Mouse (Mus musculus) WW6 (cell line): Measurements from ENCODE around the gene Mtf1.

Experiments used
- DNase-seq: peaks from one replicate; pipeline ENCODE4 v3.0.0-alpha.2; 2013; ENCODE audit warnings: low read depth, low spot score

The Mtf1 gene

DNA sequence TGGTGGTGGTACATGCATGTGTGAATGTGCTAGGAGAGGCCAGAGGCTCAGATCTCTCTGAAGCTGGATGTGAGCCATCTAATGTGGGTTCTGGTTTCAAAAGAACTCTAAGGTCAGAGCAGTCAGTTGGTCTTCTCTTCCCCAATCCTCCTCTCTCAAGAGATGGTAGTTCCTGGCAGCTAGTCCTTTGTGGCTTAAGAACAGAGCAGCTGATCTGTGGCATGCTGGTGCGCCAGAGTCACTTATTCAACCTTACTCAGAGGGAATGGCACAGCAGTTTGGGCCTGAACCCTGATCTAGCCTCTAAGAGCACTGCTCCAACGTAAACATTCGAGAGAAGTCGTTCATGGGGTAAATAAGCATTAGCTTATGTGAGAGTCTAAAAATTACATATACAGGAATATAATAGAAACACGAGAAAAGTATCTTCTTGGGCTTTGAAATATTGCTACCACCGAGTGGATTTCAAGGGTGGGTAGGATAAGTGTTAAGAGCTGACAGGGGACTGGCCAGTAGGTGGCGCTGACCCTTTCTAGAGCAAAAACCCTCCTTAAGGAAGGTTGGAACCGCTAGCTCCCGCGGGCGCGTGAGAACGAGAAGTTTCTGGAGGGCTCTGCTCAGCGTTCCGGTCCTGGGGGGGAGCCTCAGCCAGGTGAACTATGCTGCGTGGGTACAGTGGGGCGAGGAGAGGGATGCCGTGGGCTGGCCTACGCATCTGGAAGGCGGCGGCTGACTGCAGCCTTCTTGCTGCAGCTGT lies at the start of gene Mtf1:
TSS of gene Mtf1 (plus strand) at position 553 of the 757 bp plus-strand sequence.
- DNase-seq = peak; percentile 81

DNA sequence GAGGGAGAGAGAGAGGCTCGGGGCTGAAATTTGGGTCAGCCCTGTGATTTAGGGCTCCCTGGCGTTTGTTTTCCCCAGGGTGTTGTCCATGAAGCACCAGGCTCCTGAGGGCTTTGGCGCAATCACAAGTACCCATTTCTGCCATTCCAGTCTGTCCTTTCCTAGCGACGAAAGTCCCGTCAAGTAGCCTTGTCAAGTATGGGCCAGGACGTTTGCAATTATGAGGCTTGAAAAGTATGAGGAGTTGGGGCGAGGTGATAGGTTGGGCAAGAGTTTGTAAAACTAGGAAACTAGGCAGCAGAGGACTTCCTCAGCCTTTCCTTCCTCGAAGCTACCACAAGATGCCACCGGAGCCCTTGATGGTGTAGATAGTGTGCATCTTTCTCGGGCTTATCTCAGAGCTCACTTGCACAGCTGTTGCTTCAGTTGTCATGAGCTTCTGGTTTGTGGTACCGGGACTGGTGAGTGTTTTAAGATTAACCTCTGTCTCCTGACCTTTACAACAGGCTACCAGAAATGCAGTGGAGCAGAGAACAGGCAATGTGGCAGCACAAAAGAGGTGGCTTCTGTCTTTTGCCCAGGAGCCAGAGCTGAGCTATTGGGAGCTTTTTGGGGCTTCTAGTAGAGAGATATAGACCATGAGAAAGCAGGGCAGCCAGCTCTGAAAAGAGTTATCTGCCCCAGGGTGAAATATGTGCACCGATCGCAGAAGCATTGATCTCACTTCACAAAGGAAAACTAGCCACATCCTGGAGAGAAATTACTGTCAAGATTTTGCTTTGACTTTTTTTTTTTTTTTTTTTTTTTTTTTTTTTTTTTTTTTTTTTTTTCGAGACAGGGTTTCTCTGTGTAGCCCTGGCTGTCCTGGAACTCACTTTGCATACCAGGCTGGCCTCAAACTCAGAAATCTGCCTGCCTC lies 49.4 kb upstream of the Mtf1 start:
- no peak for DNase-seq

DNA sequence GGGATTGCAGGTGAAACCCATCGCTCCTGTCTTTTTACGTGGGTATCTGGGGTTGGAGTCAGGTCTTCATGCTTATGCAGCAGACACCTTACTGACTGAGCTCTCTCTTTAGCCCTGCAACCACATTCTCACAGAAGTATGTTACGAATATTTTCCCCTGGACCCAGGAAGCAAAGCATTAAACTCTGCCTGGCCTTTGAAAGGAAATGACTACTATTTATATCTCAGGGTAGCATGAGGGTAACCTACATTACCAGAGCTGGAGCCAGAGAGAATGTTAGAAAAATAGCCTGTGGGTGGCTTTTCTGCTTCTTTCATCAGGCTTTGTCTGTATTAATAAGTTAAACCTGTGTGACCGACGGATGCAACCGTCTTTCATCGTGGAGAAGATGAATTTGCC lies 46.4 kb upstream of the Mtf1 start:
- no peak for DNase-seq

DNA sequence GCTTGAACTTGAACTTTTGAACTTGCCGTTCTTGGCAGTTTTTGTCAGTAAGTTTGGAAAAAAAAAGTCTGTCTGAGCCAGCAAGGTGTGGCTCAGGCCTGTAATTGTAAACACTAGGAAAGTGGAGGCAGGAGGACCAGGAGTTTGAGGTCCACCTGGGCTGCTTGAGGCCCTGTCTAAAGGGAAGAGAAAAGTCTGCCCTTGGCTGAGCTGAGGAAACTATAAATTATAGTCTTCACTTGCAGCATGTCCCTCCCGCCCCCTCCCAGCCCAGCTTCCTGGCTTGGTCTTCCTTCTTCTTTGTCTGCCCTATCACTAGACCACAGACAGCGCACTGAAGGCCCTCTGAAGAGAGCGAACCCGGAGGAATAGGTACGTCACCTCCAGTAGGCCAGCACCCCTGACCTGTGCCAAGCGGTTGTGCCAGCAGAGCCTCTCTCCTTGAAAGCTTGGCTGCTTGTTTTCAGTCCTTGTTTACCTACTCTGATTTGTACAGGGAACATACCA lies 42.5 kb upstream of the Mtf1 start:
- no peak for DNase-seq

DNA sequence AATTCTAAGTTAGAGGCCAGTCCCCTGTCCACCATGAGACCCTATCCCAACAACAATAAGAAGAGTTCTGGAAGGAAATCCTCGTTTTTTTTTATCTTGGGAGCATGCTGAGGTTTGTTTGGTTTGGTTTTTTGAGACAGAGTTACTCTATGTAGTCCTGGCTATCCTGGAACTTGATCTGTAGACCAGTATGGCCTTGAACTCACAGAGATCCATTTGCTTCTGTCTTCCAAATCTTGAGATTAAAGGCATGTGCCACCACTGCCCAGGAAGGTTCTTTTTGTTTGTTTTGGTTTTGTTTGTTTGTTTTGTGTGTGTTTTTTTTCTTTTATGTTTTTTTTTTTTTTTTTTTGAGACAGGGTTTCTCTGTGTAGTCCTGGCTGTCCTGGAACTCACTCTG lies 40.7 kb upstream of the Mtf1 start:
- no peak for DNase-seq

DNA sequence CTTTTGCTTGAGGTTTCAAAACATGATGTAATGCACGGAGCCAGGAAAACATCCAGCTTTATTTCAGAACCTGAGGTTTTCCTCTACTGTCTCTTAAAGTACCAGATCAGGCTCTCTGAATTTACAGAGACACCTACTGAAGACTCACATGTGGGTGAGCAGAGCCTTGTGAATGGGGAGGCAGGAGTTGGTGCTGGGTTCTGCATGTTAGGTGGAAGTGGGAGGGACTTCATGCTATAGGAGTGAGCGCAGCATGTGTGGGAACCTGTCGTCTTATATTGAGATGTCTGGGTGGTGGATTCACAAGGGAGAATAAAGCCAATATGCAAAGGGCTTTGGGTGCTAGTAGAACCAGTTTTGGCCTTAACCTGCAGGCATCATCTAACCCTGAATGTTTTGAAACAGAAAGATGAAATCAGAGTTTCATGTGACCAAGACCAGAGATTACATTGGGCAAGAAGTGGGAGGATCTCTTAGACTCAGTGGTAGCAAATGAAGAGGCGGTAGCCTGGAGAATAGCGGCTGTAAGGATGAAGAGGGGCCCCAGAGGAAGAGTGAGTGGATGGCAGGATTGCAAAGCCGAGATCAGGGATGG lies 38.9 kb upstream of the Mtf1 start:
- DNase-seq = no peak

GRCm38 (mm10) chr4:124765802-124766565 lies 35.9 kb upstream of the Mtf1 start:
- no peak for DNase-seq

DNA sequence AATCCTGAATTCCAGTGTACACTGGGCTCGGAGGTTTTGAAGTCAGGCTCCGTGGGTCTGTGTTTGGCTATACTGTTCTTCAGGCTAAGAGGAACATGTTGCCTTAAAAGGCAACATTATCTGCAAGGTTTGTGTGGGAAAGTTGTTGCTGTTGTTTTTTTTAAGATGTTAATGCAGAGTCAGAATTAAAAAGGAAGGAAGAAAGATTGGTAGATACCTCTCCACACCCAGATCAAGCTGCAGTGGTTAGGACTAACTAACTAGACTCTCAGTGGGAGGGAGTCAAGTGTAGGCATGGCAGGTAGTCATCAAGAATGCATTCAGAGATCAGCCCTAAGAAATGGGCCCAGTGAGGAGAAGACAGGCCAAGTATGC lies 35.4 kb upstream of the Mtf1 start:
- DNase-seq = no peak

GRCm38 (mm10) chr4:124768963-124769591 lies 32.8 kb upstream of the Mtf1 start:
- DNase-seq = no peak

- no peak for DNase-seq
Observed at GRCm38 (mm10) chr4:124770624-124771023, 31.3 kb upstream of the Mtf1 start.

DNA sequence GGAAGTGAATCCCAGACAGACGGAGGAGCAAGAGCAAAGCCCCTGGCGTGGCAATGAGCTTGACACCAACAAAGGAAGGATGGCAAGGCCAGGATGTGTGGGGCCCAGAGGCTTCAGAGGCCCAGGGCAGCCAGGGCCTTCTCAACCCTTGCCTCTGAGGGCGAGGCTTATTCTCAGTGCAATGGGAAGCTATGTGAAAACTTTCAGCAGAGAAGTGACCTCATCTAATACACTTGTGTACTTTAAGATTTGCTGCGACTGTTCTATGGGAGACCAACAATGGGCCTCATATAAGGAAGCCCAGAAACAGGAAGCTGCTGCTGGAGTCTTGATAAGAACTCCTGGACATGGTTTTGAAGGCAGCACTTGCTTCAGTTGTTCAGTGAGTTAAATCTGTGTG lies 29.8 kb upstream of the Mtf1 start:
- no peak for DNase-seq

DNA sequence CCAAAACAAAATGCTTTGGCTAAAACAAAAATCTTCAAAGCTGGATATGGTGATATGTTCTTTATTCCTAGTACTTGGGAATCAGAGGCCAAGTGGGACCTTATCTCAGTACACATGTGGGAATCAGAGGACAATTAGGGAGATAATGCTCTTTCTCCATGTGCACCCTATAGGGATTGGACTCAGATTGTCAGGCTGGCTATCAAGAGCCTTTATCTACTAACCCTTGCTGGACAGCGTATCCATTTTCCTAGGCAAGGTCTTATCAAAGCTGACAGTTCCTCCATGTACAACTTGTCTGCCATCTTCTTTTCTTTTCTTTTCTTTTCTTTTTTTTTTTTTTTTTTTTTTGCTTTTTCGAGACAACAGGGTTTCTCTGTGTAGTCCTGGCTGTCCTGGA lies 28.5 kb upstream of the Mtf1 start:
- DNase-seq = no peak

- no peak for DNase-seq
Observed at GRCm38 (mm10) chr4:124773995-124774394, 27.9 kb upstream of the Mtf1 start.

GRCm38 (mm10) chr4:124774429-124774828 lies 27.5 kb upstream of the Mtf1 start:
- no peak for DNase-seq

- DNase-seq = no peak
Observed at GRCm38 (mm10) chr4:124781361-124781760, 20.5 kb upstream of the Mtf1 start.

GRCm38 (mm10) chr4:124782395-124782794 lies 19.5 kb upstream of the Mtf1 start:
- DNase-seq = no peak

GRCm38 (mm10) chr4:124783937-124784336 lies 18.0 kb upstream of the Mtf1 start:
- DNase-seq = no peak

DNA sequence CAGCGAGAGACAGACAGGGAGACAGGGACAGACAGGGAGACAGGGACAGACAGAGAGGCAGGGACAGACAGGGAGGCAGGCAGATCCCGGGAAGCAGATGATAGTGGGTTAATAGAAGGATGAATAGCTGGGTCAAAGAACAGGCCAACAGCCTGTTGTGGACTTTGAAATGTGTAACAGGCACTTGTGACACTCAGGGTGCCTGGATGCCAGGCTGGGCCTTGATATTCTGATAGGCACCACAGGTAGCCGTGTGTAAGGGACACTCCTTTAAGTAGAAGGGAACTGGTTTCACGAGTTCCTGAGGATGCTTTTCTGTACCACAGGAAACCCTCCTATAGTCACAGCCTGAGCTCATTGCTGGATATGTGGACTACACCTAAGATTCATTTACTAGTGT lies 11.9 kb upstream of the Mtf1 start:
- DNase-seq = no peak

- no peak for DNase-seq
Observed at GRCm38 (mm10) chr4:124792114-124792513, 9.8 kb upstream of the Mtf1 start.

DNA sequence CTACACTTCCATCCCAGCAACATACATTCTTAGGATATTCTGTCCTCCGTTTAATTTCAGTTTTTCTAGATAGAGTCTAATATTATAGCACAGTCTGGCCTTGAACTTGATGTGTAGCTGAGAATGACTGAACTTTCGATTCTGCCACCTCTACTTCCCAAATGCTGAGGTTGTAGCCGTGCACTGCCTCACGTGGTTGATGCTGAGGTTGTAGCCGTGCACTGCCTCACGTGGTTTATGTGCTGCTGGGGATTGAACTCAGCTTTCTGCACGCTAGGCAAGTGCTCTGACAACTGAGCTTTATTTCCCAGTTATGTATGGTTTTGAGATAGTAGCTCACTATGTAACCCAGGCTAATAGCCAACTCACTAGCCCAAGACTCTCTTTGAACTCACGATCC lies 5.8 kb upstream of the Mtf1 start:
- DNase-seq = no peak

GRCm38 (mm10) chr4:124796913-124797312 lies 5.0 kb upstream of the Mtf1 start:
- DNase-seq = no peak
